Mouse (Mus musculus) G1E (cell line): Measurements from ENCODE around the gene Nhp2. TPM values are rescaled to one million over a fixed set of nuclear protein-coding genes. Genes with fewer than 3 reads are reported as not detected.

Experiments used
- ATAC-seq: 2 replicates; pipeline ENCODE4 v1.8.0; 2016; ENCODE audit warnings: mild to moderate bottlenecking; ENCODE audit not compliant: insufficient number of reproducible peaks, poor library complexity, low FRiP score, severe bottlenecking; ENCODE audit errors: extremely low read depth
- DNase-seq: peaks from one replicate; pipeline ENCODE4 v3.0.0; 2012; ENCODE audit warnings: low spot score
- H3K27me3 ChIP-seq: 2 replicates; pipeline ENCODE4 v1.6.1; 2012; ENCODE audit warnings: mild to moderate bottlenecking, low read length, inconsistent platforms; ENCODE audit not compliant: insufficient read depth
- H3K36me3 ChIP-seq: replicated peaks from 2 replicates; pipeline ENCODE3; 2012; ENCODE audit warnings: mild to moderate bottlenecking, inconsistent platforms
- H3K4me1 ChIP-seq: 2 replicates; pipeline ENCODE4 v1.6.1; 2012; ENCODE audit warnings: low read depth, low read length, inconsistent platforms, mixed read lengths; ENCODE audit not compliant: insufficient read depth
- H3K4me3 ChIP-seq: 2 replicates; pipeline ENCODE4 v1.5.1; 2012; ENCODE audit warnings: low read depth, mild to moderate bottlenecking, inconsistent platforms, low read length, moderate library complexity, mixed read lengths
- H3K9me3 ChIP-seq: replicated peaks from 2 replicates; pipeline ENCODE4 v1.6.1; 2012; ENCODE audit warnings: inconsistent platforms
- CTCF ChIP-seq: IDR thresholded peaks from 2 replicates; pipeline ENCODE4 v1.5.1; 2012; ENCODE audit warnings: low read depth, low read length, inconsistent platforms, mixed read lengths
- GATA1 ChIP-seq: IDR thresholded peaks from 2 replicates; pipeline ENCODE4 v1.6.1; 2012; ENCODE audit warnings: borderline replicate concordance, low read length, inconsistent platforms, mixed read lengths
- GATA2 ChIP-seq: IDR thresholded peaks from 2 replicates; pipeline ENCODE4 v1.6.1; 2012; ENCODE audit warnings: low read depth, low read length, inconsistent platforms, borderline replicate concordance
- POLR2AphosphoS5 ChIP-seq: IDR thresholded peaks from 2 replicates; pipeline ENCODE4 v1.6.1; 2012; ENCODE audit warnings: low read depth, low read length, inconsistent platforms; ENCODE audit not compliant: insufficient replicate concordance
- TAL1 ChIP-seq: conservative IDR thresholded peaks from 2 replicates; pipeline ENCODE4 v1.6.1; 2012; ENCODE audit warnings: low read depth, low read length, inconsistent platforms, mixed read lengths
- polyA plus RNA-seq: library from polyadenylated mRNA; stranded (reverse); fragments of >175 nt; gene quantifications from 2 replicates; pipeline ENCODE4 v1.2.3, GENCODE M21; 2012
- total RNA-seq, 2 experiments: library from RNA; stranded (forward) in 1 of 2; stranded (reverse) in 1 of 2; fragments of 200-1000 nt in 1 of 2; fragments of >200 nt in 1 of 2; fragmentation: Nextera tagmentation in 1 of 2; gene quantifications; 2 replicates each; pipeline ENCODE4 v1.2.3; 2014 to 2017

Nhp2 gene
- total and polyA plus RNA-seq, 3 experiments = 73.2 to 202 (median 139) TPM

- DNase-seq = peak; percentile 87
- Histone ChIP-seq H3K4me1 (peaks cover 63% of the 10 kb centered on the region), H3K27me3 (no peaks in the 10 kb centered on the region), H3K9me3 (no peaks in the 10 kb centered on the region), H3K36me3 (peaks cover 43% of the 10 kb centered on the region), H3K4me3 (peak within 1 kb of the TSS; percentile 86)
- ATAC-seq = peak; percentile 82
- TF ChIP-seq POLR2AphosphoS5 (no peak), GATA2 (no peak), GATA1 (no peak), TAL1 (no peak), CTCF (no peak)
Measured at GRCm38 (mm10) chr11:51584431-51585248, 34.9 kb upstream of the Nhp2 start, which contains the start of gene Phykpl. TSS of gene Phykpl (plus strand) at chr11:51584757.

DNA sequence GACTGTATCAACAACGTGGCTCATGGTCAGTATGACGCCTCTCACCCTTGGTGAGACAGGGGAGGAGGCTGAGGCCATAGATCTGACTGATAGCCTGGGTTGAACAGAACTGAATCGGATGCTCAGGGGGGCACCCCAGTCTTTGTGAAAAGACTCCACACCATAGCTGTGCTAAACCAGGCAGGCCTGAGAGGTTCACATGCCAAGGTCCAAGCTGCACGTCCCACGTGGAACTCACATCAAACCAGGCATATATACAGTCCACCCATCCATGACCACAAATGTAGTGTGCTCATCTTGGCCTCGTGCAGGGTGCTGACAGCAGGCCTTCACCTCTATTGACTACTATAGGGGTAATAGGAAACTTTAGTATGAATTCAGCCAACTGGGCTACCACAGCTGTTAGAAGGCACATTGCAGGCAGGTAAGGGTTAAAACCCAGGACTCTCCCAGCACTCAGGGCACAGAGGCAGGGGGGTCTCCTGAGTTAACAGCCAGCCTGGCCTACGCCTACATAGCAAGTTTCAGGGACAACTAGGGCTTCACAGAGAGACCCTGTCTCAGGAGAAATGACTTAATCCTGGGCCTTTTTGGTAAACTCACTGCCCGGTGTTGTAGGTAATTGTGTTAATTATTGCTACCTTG is 33.8 kb upstream of the Nhp2 start:
- H3K4me3 ChIP-seq = peak overlapping the region; percentile 86
- H3K36me3 ChIP-seq = peaks cover 54% of the 10 kb centered on the region
- TF ChIP-seq GATA1 = no peak
- peak; percentile 66; the same call in 1 of the 2 replicates for TF ChIP-seq GATA2
- 0 out of 2 replicates have a peak, but pooled peaks have one; percentile 37 for TF ChIP-seq POLR2AphosphoS5
- no peak for DNase-seq
- peaks cover 69% of the 10 kb centered on the region for H3K4me1 ChIP-seq
- H3K9me3 ChIP-seq = no peaks in the 10 kb centered on the region
- no peak for ATAC-seq
- H3K27me3 ChIP-seq = no peaks in the 10 kb centered on the region

GRCm38 (mm10) chr11:51586411-51586810 is 33.1 kb upstream of the Nhp2 start:
- Histone ChIP-seq H3K27me3 (no peaks in the 10 kb centered on the region), H3K36me3 (peaks cover 61% of the 10 kb centered on the region), H3K9me3 (no peaks in the 10 kb centered on the region), H3K4me1 (peaks cover 66% of the 10 kb centered on the region), H3K4me3 (peak overlapping the region; percentile 86; the same call in 1 of the 2 replicates)
- DNase-seq (no peak), ATAC-seq (no peak)
- no peak for TF ChIP-seq POLR2AphosphoS5

GRCm38 (mm10) chr11:51587059-51587458 is 32.5 kb upstream of the Nhp2 start:
- no peaks in the 10 kb centered on the region for H3K27me3 ChIP-seq
- peaks cover 68% of the 10 kb centered on the region for H3K36me3 ChIP-seq
- no peaks in the 10 kb centered on the region for H3K9me3 ChIP-seq
- TF ChIP-seq GATA2 (no peak), POLR2AphosphoS5 (0 out of 2 replicates have a peak, but pooled peaks have one; percentile 27)
- no peak for DNase-seq
- ATAC-seq = no peak
- peaks cover 66% of the 10 kb centered on the region for H3K4me1 ChIP-seq
- peak overlapping the region; percentile 38; the same call in 1 of the 2 replicates for H3K4me3 ChIP-seq

- Histone ChIP-seq H3K4me3 (no peak overlapping the region), H3K27me3 (no peaks in the 10 kb centered on the region), H3K9me3 (no peaks in the 10 kb centered on the region), H3K36me3 (peaks cover 85% of the 10 kb centered on the region), H3K4me1 (peaks cover 63% of the 10 kb centered on the region)
- ATAC-seq = no peak
- TF ChIP-seq GATA1 (no peak), TAL1 (no peak), CTCF (no peak)
- DNase-seq = no peak
Measured at GRCm38 (mm10) chr11:51588833-51589232, 30.7 kb upstream of the Nhp2 start.

GRCm38 (mm10) chr11:51590002-51590401 is 29.5 kb upstream of the Nhp2 start:
- H3K36me3 ChIP-seq = peaks cover 95% of the 10 kb centered on the region
- H3K4me3 ChIP-seq = no peak overlapping the region
- no peak for DNase-seq
- peaks cover 66% of the 10 kb centered on the region for H3K4me1 ChIP-seq
- TF ChIP-seq CTCF = no peak
- no peak for TF ChIP-seq TAL1
- no peak for TF ChIP-seq POLR2AphosphoS5
- TF ChIP-seq GATA1 = no peak
- TF ChIP-seq GATA2 = no peak
- no peaks in the 10 kb centered on the region for H3K27me3 ChIP-seq
- no peaks in the 10 kb centered on the region for H3K9me3 ChIP-seq
- ATAC-seq = no peak
